Mouse (Mus musculus) MEL-GATA-1-ER (cell line): ENCODE results near the gene Coro1c.

Source experiments
- DNase-seq: peaks from one replicate; pipeline ENCODE4 v3.0.0-alpha.2; 2012; ENCODE audit warnings: low read depth; ENCODE audit errors: extremely low read depth

The Coro1c gene

DNA sequence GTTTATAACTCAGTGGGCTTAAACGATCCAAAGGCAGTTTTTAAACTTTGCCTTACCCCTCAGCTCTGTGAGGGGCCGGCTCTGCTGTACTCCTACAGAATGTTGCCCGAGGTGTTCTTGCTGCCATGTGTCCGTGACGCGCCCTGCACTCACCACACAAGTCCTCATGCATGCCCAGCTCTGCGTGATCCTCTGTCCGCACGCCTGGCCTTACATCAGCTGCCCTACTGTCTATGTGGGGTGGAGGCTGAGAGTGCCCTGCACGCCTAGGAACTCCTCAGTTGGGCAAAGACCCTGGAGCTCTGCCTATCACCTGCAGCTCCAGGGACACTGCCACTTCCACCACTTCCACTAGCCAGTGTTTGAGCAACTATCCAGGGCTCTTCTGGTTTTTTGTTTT lies 50.0 kb downstream of the Coro1c start:
- DNase-seq, result no peak

DNA sequence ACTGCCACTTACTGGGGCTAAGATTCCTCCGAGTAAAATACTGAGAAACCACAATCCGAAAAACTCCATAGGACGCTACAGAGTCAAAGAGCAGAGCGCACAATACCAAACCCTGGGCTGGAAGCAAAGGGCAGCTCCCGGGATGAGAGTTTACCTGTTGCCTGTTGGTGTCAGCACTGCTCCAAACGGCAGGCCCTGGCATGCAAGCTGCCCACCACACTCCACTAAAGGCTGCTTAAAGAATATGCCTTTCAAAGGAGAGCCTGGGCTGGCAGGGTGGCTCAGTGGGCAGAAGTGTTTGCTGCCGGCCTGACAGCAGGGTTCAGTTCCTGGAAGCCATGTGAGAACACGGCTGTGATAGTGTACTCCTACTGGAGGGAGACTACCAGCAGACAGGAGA lies 50.9 kb downstream of the Coro1c start:
- no peak for DNase-seq

DNA sequence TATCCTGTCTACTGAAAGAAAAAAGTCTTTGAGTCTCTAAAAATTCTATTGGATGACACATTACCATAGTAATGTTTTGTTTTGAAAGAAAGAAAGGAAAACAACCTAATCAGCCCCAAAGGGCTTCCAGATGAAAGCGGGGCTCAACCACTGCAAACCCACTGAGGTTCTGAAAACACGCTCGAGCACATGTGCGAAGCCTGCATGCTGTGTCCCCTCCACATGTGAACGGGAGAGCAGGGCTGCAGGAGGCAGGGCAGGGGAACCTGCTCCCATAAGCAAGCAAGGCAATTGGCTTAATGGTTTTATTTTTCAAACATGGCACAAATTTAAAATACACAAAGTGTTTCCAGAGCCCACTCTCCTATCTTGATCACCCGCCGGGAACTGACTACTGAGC lies 51.9 kb downstream of the Coro1c start:
- DNase-seq, result no peak

DNA sequence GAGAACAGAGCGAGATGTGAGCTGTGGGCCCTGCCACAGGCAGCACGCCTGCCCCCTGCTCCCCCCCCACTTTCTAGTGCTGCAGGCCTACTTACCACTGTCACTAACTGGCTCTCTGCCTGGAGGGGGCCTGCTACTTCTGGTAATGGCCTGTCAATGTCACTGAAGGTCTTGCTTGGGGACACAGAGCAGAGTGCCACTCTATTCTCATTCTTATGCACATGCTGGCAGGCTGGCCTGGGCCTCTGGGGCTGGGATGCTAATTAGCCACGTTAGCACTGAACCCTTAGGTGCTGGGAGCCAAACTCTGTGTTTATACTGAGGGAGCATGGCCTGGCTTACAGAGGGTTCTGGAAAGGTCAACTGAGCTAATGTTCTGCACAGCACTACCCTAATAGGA lies 52.9 kb downstream of the Coro1c start:
- DNase-seq, result no peak

DNA sequence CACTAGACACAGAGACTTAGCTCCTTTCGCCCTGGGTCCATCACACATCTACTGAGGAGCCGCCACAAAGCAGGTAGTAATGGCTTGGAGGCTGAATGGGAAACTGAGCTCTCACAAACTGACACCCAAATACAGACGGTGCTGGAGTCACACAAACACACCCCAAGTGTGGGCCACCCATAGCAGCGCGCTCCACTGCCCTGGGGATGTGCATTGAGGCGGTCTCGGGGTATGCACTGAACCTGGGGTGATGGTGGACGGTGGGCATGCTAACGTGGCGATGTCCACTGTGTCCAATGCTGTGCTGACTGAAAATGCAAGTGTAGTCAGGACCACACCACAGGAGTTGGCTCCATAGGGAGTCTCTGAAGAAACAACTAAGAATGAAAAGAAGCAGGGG lies 53.4 kb downstream of the Coro1c start:
- DNase-seq, result no peak

DNA sequence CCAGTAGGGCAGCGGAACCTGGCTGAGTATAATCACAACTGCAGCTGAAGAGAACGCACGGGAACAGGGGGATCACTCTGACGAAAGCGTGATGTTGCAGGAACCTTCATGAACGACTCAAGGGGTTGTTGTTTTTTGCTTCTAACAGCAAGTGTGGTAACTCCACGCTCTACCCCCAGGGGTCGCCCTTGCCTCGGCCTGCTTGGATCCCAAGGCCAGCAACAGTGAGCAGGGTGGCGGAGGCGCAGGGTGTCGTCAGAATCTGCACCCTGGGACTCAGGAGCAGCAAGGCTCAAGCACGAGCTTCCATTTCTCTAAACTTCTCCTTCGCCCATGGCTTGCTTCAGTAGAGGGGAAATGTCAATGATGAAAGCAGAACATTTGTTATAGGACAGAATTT lies 54.1 kb downstream of the Coro1c start:
- DNase-seq, result no peak

DNA sequence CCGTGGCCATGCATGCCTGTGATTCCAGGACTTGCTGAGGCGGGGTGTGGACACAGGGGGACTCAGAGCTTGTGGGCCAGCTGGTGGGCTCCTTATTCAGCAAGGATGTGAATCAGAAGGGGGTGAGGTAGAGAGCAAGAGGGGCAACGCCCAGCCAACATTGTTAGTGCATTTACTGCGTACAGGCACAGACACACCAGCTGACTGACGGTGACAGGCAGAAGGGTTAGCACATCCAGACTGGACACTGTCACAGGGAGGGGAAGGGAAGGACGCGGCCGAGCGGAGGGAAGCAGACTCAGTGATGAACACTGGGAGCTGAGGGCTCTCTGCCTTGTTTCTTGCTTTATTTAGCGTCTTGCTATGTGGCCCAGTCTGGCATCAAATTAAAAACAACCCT lies 55.0 kb downstream of the Coro1c start:
- no peak for DNase-seq

DNA sequence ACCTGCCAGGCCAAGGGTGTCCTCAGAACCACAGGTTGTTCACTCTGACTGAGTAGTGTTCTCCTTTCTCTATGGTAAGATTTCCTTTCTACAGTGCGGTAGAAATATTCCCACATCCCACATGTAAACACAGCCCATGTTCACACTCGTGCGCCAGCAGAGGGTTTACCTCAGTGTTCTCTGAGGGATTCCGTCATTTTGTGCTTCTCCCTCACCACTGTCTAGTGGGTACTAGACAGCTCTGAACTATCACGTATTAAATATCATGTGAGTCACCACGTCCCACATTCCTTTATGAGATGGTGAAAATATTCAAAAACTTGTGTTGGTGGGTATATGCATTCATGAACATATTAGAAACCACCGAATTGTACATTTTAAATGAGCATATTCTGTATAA lies 56.1 kb downstream of the Coro1c start:
- no peak for DNase-seq

DNA sequence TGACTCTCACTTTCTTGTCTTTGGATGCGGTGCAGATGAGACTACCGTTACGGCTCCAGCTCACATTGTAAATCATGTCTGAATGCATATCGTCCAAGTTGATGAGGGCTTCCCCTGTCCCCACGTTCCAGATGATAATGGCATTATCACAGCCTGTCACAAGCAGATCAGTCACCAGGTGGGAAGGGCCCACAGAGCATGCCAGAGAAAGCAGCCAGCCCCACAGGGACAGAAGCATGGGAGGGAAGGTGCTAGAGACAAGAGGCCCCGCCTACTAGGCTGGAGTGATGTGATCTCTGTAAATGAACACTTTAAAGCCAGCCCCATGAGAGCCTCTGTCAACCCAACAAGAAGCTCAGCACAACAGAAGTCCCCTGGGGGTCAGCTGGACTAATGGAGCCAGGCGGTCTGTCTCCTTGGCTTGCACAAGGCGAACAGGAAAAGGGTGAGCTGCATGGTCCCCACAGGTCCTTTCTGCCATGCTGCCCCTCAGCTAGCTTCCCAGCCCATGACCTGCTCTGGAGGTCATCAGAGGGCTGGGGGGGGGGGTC lies 57.8 kb downstream of the Coro1c start:
- DNase-seq, result no peak

DNA sequence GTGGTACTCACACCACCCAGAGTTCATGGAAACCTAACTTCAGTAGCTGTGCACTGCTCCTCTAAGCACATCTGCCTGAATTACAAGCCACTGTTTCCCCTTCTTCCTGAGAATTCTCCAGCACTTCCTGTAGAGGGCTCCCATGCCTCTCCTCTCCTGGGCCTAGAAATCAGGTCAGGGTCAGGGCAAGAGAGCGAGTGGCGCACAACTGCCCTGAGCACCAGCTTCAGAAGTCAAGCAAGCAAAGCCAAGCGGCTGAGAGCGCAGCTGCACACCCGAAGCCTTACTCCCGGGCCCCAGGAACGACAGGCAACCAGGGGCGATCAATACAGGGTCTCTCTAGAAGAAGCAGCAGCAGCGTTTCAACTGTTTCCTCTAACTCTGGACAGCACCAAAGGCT lies 60.9 kb downstream of the Coro1c start:
- DNase-seq, result no peak

DNA sequence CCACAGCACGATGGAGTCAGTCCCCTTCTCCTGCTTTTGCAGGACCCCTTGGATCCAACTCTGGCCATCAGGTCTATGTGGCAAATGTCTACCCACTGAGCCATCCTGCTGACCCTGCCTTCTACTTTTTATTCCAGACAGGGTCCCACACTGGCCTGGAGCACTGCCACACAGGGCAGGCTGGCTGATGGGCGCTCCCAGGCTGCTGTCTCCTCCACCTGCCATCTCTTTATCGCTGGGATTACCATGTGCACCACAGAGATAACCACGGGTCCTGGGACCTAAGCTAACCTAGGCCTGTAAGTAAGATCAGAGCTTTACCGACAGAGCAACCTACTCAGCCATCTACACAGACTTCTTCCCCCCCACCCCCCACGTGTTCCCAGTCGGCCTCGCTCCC lies 61.9 kb downstream of the Coro1c start:
- no peak for DNase-seq

DNA sequence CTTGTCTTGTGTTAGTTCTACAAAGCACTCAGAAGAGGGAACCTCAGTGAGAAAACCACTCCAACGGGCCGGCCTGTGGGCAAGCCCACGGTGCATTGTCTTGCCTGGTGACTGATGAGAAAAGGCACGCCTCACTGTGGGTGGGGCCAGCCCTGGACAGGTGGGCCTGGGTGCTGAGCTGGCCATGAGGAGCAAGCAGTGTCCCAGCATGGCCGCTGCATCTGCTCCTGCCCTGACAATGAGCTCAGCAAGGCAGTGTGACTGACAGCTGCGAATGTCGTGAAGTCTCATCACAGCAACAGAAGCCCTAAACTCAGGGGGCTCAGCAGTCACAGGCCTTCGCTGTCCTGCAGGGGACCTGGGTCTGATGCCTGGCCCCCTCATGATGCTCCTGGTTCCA lies 62.9 kb downstream of the Coro1c start:
- DNase-seq, result no peak

DNA sequence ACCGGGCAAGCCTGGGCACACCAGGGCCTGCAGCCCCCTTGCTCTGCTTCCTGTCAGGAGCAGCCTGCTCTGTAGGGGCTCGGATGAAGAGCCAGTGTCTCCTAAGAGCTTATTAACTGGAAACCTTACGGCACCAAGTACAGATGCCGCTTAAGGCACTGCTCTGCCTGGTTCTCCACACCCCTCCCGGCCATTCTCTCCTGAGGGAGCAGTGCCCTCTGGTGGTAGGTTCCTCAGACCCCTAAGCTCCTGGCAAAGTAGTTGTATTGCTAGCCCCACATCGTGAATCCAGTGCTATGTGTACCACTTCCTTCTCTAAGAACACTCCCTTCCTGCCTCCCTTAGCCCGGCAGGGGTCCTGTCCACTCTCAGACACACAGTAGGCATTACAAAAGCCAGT lies 63.8 kb downstream of the Coro1c start:
- DNase-seq, result no peak

DNA sequence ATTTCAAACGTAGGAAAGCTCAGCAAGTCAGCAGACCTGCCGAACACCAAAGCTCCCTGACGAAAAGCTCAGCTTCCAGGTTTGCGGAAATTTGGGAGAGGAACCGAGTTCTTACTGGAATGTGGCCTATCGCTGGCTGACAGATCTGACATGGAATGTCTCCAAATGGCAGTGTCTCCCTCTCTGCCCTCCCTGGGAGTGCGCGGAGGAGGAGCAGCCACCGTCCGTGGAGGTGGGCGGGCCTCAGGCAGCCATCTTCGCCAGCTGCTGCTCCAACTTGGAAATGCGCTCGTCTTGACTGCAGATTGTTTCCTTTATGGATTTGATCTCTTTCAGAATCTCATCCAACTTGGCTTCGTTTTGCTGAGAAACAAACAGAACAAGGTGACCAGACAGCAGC lies 64.5 kb downstream of the Coro1c start:
- no peak for DNase-seq

DNA sequence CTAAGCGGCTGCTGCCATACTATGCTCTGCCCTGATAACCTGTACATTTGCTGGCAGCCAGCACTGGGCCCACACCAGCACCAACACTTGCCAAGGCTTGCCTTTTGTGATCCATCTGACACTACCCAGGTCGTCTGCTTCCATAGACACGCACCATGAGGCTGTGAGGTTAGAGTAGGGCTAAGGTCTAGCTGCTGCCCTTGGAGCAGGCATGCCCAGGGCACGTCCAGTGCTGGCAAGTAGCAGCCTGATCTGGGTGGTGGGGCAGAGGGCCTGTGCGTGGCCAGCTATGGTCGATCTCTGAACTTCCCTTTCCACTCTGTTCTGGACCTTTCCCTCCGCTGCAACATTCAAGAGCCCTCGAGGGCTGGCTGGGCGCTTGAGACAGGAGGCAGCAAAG lies 65.7 kb downstream of the Coro1c start:
- DNase-seq, result no peak

DNA sequence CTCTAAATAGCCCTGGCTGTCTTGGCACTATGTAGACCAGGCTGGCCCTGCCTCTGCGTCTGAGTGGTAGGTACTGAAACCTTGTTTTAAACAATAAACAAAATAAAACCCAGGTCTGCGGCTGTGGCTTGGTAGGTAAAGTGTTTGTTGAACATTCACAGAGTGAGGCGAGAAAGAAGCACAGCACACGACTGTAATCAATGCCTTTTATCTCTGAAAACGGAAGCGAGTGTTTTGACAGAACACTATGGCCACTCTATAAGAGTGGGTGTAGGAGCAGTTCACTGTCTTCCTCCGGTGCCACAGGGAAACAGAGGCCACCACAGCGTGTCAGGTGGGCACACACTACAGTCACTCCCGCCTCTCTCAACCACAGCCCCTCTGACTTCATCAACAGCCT lies 66.3 kb downstream of the Coro1c start:
- DNase-seq, result no peak

DNA sequence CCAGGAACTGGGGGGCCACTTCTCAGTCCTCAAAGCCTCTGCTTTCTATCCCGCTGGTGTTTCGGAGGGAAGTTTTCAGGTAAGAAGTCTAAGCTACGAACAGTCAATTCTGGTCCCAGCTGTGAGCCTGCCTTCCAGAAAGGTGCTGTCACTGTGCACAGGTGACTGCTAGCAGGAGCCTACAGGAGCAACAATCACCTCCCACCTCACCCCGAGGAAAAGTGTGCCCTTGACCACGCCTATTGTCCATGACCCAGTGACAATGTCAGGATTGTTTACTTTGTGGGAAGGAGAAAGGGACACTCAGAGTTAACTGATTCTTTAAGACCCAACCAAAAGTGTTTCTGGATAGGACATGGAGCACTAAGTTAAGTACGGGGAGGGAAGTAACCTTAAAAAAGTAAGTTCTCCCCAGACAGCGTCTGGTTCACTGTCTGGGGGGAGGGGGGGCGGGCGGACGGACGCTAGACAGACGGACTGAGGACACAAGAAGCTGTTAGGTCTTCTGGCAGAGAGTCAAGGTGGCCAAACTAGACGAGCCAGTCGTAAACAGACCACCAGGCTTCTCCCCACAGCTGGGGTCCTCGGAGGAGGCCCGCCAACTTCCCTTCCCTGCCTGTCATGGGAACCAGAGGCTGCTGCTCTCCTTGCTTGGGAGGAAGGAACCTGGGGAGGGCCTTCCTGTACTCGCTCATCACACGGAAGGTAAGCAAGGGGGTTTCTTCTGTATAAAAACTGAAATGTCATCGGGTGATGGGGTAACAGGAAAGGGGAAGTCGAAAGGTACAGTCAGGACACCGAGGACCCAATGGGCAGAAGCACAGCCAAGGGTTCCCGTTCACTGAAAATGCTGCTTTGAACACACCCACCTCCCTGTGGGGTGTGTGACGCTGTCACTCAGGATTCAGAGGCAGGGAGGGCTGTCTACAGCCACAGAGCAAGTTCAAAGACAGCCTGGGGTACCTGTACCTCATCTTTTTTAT lies 67.0 kb downstream of the Coro1c start:
- DNase-seq, result no peak

DNA sequence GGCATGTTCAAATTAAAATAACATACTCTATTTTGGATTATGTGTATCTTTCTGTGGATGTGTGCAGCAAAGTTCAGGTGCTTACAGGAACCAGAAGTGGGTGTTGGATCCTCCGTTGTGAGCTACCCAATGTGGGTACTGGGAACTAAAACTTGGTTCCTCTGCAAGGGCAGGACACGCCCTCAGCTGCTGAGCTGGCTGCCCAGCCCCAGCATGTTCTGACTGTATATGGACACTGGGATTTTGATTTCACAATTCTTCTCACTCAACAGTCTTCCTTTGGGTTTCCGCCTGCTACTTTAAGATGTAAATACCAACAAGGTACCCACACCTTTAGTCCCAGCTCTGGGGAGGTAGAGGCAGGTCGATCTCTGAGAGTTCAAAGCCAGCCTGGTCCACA lies 68.1 kb downstream of the Coro1c start:
- DNase-seq, result no peak

DNA sequence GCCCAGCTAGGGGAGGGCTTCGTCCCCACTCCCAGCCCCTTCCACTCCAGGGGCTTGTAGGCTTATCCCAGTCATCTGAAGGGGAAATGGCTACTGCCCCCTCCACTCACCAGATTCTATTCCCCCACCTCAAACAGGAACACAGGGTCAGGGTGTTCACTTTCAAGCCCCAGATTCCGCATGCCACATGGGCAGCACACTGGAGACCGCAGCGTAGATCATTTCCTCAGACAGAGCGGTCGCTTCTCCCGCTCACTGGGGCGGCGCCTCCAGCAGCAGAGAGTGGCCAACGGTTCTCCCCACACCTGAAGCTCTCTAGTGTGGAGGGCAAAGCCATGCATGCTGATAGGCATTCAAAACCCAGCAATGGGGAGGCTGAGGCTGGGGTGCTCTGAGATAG lies 71.6 kb downstream of the Coro1c start:
- DNase-seq, result no peak

DNA sequence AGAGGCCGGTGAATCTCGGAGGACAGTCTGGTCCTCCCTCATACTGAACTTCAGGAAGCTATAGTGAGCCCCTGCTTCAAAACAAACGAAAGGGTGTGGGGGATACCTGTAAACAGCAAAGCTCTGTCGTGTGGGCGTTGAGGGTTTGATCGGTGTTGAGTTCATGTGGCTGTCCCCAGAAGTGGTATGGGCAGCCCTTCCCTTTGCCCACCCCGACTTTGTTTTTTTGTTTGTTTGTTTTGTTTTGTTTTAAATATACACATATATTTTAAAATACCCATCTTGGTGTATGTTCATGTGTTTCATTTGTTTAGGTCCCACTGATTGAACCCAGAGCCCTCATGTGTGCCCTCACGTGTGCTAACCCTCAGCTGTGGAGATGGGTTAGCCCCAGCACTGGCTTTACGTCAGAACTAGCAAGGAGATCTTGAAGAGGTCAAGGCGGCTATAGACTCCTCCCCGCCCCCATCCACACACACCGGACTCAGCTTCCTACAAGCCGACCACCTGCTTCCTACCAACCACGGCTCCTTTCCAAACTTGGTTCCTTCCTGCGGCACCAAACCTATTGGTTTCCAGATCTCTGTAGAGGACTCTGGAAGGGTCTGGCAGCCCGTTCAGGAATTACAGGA lies 75.1 kb downstream of the Coro1c start:
- DNase-seq, result no peak

DNA sequence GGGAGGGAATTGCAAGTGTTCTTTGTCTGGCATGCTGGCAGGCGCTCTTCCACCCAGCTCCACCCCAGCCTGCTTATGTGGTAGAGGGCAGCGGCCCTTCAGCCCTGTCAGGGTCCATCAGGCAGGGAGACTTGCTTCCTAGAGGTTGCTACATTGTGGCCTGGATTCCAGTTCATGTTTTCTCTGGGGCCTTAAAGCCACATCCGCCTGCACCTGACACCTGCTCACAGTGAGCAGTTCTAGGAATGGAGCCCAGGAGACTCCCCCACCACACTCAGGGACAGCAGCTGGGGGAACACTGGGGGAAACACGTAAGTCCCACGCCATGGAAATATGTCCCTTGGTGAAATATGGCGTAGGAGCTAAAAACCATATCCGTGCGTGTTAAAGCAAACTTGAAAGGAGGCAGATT lies 76.1 kb downstream of the Coro1c start, which contains the start of gene Selplg:
TSS of gene Selplg (minus strand) at position 155 of the 412 bp plus-strand sequence.
- DNase-seq, result no peak

DNA sequence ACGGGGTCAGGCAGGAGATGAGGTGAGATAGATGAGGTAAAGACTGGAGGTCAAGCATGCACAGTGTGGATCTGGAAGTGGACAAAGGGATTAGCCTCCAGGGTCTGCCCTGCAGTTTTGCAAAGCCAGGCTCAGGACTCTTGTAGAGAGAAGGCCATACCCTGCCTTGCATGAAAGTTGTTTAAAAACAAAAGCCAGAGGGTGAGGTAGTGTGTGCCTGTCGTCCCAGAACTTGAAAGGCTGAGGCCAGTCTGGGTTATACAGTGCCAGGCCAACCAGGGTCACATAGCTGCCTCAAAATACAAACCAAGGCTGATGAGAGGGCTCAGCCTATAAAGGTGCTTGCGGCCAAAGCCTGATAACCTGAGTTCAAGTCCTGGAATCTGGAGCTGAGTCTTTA lies 76.8 kb downstream of the Coro1c start:
- DNase-seq, result no peak

DNA sequence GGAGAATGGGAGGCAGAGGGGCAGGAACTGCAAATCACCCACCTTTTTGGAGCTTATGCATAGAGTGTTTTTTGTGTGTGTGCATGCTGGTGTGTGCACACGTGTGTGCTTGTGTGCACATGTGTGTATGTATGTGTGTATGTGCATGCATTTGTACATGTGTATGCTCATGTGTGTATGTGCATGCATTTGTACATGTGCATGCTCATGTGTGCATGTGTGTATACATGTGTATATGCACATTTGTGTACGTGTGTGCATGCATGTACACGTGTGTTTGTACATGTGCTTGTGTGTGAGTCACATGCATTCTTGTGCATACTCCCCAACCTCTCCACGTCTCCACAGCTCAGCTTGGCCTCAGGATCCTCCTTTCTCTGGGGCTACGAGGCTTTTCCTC lies 77.8 kb downstream of the Coro1c start:
- no peak for DNase-seq
